Mouse (Mus musculus) CD4-positive, CD25-positive, alpha-beta regulatory T cell, adult 2 months (primary cell): Measurements from ENCODE around the gene Map3k5.
"Not testable (repeated sequence)": the region's sequence is repeated elsewhere in the genome, so short reads cannot be mapped to it uniquely, and the experiment has no call there.

ENCODE experiments used
- DNase-seq: peaks from one replicate; pipeline ENCODE4 v3.0.0-alpha.2; 2012; ENCODE audit warnings: low read depth, low spot score

Map3k5 gene

GRCm38 (mm10) chr10:19934384-19935294 lies at the start of gene Map3k5:
TSS of gene Map3k5 (plus strand) at chr10:19934472.
- peak; percentile 67 for DNase-seq

DNA sequence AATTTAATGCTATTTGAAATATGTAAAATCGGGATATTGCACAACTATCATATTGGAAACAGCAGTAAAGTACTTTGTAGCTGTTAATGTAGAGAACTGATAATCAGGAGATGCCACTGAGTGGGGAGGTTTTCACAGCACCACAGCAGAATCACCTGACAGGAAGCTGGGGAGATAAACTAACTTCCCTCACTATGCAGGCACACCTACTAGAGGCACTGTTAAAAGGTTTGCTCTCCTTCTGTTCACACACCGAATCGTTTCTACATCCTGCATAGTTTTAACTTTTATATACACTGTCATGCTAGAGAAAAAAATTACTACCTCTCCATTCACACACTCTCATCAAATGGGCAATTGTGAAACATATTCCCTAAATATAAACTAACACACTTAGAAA lies 48.0 kb upstream of the Map3k5 start:
- peak; percentile 48 for DNase-seq

DNA sequence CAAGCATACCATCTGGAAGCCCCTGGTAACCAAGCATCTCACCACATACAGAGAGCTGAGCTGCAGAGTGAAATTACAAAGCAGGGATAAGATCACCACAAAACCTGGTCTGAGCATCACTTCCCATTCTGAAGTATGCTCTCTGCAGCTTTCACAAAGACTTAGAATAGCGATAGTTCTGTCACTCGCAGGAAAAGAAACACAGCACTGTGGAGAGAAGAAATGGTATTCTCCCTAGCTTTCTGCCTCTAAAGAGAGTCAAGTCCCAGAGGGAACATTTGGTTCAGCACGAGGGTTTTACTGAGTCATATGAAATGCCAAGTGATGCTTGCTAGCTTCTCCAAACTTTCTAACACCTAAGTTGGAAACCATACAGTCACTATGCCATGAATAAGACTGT lies 44.4 kb upstream of the Map3k5 start:
- DNase-seq: no peak

DNA sequence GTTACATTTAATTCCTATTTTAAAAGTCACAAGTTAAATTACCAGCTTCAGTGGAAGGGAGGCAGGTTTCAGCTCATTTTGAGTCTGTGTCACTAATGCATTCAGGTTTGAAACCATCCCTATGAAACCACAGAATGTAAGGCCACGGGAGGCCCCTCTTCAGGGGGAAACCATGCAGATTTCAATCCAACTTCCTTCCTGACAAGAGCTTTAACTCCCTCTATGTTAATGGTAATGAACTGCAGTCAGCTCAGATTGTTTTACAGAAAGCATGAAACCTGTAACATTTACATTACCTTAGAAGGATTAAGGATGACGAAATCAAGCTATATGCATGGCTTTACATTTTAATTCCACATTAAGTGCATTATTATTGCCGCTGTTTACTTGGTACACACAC lies 42.6 kb upstream of the Map3k5 start:
- DNase-seq: peak; percentile 26

DNA sequence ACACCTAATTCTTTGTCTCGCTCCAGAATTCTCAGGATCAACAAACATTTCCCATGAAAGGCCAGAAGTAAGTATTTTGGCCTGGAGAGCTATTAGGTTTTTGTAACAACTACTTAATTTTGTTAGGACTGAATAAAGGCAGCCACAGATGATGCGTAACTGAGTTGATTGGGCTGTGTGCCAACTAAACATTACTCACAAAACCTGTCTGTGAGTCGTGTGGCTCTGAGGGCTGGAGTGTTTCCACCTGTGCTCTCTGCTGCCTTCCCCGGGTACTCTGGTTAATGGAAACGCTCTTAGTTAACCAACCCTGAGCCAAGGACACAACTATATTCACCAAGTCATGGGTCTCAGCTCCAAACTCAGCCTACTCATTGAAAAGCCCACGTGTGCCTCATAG lies 41.1 kb upstream of the Map3k5 start:
- no peak for DNase-seq

DNA sequence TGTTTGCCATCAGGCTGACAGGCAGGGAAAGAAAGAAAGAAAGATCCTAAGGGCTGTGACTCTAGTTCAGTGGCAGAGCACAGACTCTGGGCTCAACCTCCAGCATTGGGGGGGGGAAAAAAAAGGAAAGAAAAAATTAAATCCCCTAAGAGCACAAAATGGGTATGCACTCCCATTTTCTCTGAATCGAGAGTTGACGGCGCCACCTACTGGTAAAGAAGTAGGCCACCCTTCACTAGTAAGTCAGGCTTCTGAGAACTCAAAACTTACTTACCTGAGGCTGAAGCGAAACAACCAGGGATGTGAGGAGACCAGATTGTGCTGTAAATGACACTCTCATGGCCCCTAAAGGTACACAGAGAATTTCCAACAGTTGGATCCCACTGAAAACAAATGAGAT lies 40.3 kb upstream of the Map3k5 start:
- peak; percentile 75 for DNase-seq

GRCm38 (mm10) chr10:19900191-19900590 lies 34.1 kb upstream of the Map3k5 start:
- DNase-seq: no peak

DNA sequence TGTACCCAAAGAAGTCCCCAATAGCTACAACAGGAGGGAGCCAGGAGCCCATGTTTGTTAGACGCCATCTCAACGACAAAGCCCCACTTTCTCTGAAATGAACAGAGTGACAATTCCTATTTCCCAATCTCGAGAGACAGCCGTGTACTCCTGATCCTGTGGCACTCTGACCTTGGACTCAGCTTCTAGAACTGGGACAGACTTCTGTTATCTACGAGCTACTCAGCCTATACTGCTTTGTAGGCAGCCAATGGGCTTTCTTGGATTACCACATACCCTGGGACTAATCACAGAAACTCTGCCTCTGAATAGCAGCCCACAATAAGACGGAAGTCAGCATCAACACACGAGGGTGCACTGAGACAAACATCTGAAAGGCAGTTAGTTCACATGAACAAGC lies 32.3 kb upstream of the Map3k5 start:
- no peak for DNase-seq

DNA sequence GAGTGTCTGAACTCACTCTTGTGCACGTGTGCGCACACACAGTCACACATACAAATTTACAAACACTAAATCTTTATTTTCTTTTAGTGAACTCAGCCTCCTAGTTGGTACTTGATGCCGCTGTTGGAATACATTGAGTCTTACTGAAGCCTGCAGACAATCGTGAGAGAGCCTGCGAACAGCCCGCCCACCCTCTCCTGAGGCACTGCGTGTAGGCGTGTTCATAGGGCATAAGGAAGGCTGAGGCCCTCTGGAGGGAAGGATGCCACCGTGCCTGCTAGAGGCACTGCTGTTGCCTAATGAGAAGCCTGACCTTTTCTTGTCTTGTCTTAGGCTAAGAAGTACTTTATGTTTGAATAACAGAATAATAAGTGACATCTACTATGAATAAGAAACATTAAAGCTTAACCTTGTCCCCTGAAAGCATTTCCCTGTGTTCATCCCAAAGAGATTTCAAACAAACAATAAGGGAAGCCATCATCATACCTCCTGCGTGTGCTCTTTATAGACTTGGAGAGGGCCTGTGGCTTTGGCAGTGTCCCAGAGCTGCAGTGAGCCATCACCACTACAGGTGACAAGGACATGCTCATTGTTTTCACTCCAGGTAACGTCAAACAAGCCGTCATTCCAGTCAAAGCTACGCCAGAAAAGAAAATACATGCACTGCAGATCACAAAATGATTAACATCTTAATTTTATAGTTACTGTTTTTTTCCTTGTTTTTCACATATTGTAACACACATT lies 30.0 kb upstream of the Map3k5 start:
- DNase-seq: no peak

- peak; percentile 95 for DNase-seq
Measured at GRCm38 (mm10) chr10:19907246-19907804, 26.9 kb upstream of the Map3k5 start, which contains the start of gene Pex7. TSS of gene Pex7 (minus strand) at chr10:19907689.

DNA sequence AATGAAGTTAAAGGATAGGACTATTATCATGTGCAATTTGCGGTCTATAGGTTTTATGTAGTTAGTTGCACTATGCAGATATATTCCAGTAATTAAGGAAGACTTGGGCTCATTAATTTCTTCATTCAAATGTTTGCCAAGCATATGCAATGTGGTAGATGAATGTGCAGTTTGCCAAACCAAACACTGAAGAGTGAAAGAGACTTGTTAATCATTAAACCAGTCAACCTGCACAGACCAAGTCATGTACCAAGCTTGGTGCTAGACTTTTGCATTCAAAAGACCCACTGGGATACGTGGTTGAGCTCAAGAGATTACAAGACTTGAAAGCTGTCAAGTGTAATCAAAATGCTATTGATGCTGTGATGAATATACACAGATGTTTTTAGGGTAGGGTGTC lies 26.2 kb upstream of the Map3k5 start:
- no peak for DNase-seq

DNA sequence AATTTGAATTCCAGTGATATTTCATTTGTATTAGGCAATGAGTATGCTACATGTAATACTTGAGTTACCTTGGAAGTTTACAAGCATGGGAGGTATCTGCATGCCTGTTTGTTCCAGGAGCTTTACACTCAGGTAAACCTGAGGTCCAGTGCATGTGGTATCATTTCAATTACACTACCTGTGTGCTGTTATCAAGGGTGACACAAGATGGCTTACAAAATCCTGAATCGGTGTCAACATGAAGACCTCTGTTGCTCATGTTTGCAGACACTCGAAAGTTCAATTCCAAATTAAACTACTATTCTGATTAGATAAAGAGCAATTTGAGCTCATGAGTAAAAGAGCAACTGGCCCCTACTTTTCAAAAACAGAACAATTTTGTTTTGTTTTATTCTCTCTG lies 23.8 kb upstream of the Map3k5 start:
- no peak for DNase-seq

DNA sequence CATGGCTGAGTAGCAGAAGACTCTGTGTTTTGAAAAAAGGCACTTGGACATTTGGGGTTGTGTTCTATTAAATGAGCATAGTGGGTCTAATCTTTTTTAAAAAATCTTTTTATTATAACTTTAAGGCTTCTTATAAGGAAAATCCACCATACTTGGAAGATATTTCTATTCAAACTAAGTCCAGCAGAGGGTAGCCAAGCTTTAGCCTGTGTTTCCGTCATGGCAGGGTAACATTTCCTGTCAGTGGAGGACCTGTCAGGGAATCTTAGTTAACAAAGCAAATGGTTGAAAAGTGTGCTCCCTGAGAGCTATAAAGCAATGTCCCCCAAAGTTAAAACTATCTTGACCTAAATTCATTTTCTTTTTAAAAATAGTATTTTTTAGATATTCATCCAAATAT lies 22.7 kb upstream of the Map3k5 start:
- DNase-seq: peak; percentile 60

DNA sequence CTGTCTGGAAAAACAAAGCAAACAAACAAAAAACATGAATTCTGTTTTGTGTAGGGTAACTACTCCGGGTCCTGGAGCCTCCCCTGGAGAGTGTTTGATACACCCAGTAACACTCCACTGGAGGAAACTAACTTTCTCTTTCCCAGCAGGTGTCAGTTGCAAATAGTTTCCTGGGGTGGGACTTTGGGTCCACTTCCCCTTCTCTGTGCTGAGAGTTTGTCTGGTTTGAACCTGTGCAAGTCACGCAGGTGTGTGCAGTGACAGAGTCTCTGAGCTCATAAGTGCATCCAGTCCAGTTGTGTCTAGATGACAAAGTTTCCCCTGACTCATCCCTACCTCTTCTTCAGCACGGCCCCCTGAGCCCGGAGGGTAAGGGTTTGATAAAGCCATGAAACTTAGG lies 20.5 kb upstream of the Map3k5 start:
- no peak for DNase-seq

DNA sequence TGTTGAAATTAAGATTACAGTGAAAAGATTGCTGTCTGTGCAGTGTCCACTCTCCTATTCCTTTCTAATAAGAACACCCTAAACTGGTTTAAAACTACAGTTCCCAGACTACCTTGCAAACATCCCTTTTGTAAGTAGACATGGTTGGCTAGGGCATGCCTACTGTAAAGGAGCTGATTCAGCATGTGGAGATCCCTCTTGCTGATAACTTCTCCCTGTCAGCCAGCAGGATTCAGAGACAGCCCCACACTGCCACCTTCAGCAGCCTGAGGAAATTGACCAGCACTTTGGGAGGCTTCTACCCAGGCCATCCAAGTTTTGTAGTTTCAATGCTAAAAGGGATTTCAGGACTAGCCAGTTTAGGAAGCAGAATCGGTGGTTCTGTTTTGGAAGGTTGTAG lies 19.0 kb upstream of the Map3k5 start:
- peak; percentile 39 for DNase-seq

DNA sequence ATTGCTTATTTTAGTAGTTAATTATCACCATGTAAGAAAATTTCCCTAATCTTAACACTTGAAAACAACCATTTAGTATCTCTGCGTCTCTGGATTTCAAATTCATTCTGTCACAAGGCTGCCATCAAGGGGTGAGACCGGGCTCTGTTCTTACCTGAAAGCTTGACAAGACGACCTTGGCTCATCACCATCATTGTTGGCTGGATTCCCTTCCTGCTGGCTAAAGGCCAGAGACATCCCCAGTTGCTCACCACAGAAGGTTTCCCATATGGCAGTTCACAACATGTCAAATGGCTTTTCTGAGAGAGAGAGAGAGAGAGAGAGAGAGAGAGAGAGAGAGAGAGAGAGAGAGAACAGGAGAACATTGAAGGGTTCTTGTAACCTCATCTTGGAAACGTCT lies 11.9 kb upstream of the Map3k5 start:
- DNase-seq: no peak

DNA sequence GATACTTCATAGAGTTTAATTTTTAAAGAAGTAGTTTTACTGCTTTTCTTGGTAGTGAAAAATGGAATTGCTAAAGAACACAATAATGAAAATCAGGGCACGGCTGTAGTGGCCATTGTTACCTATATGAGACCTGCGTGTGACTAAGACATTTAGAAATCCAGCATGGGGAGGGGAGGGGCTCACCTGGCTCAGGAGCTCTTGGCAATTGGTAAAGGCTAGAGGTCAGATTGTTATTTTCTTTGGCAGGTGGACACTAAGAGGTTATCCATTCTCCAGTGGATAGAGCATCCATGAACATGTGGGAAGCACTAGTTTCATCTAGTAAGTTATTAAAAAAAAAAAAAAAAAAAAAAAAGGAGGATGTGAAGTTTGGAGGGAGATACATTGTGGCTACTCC lies 10.0 kb upstream of the Map3k5 start:
- no peak for DNase-seq

DNA sequence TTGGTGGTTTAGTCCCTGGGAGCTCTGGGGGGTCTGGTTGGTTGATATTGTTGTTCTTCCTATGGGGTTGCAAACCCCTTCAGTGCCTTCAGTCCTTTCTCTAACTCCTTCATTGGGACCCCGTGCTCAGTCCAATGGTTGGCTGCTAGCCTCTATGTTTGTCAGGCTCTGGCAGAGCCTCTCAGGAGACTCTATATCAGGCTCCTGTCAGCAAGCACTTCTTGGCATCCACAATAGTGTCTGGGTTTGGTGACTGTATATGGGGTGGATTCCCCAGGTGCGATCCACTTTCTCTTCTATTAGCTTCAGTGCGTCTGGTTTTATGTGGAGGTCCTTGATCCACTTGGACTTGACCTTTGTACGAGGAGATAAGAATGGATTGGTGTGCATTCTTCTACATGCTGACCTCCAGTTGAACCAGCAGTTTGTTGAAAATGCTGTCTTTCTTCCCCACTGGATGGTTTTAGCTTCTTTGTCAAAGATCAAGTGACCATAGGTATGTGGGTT lies 7.8 kb upstream of the Map3k5 start:
- DNase-seq: not testable (repeated sequence)

GRCm38 (mm10) chr10:19928205-19928604 lies 6.1 kb upstream of the Map3k5 start:
- DNase-seq: no peak

- DNase-seq: no peak
Measured at GRCm38 (mm10) chr10:19932986-19933385, 1.3 kb upstream of the Map3k5 start.

DNA sequence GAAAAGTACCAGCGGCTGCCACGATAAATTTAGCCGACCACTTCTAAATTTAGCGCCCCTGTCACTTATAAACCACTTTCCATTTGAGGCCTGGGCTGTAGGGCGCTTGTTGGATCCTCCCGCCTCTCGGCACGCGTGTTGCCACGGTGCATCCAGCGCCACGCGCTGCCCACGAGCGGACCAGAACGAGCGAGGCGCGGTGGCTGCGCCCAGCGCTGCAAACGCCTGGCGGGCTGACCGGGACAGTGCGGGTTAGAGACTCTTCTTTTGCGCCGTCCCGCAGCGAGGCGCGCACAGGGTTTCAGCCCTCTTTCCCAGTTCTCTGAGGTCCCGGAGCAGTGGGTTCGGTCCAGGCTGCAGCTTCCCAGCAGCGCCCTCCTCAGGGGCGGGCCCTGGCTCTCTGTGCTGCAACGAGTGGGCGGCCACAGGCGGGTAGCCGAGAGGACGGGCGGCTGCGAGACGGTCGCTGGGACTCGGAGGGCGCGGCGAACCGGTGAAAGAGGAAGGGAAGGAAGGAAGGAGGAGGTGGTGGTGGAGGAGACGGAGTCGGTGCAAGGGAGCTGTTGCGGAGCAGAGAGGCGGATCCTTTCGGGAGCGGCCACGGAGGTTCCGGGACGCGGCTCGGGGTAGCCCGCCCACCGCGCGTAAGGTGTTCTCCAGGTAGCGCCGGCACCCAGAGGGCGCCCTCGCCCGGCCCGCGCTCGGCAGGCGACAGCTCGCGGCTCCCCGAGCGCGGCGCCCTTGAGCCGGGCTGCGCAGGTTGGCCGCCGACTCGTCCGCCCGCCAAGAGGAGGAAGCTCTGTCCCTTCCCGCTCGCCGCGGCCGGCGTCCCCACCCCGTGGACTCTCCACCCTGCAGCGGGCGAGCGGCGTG lies 525 bp upstream of the Map3k5 start:
- DNase-seq: peak; percentile 91
